Mouse (Mus musculus) heart, postnatal 14 days (tissue): Measurements from ENCODE around the gene Mcl1. TPM values are rescaled to one million over a fixed set of nuclear protein-coding genes. Genes with fewer than 3 reads are reported as not detected.
"Not testable (repeated sequence)": the region's sequence is repeated elsewhere in the genome, so short reads cannot be mapped to it uniquely, and the experiment has no call there.

Experiments used
- DNase-seq, 2 experiments: peaks; one replicate each; pipeline ENCODE4 v3.0.0; 2021 to 2022
- intact Hi-C: fragments of 180-260 bp; cut with DNase I; formaldehyde crosslinking; loops from one replicate; pipeline ENCODE4 v1.15.1; 2025
- long read RNA-seq, 2 experiments: library from polyadenylated mRNA; stranded (forward); transcript quantifications; one replicate each; pipeline ENCODE4 v2.0.0; 2021
- total RNA-seq, 2 experiments: library from RNA; stranded (reverse); gene quantifications; 2 replicates each; pipeline ENCODE4 v1.2.3; 2021

Mcl1 gene
- 100 to 1,000 TPM; 161 to 165 TPM for total RNA-seq
- long read RNA-seq, experiment 1, transcript Mcl1-201 (3 exons, 3,418 nt) = major isoform, 82 of 99 reads
- long read RNA-seq, experiment 1, partial matches to known transcripts = 6 of 99 reads
- long read RNA-seq, experiment 1, other reads (novel, unspliced or antisense) = 11 of 99 reads
- long read RNA-seq, experiment 2, transcript Mcl1-201 (3 exons, 3,418 nt) = major isoform, 66 of 81 reads
- long read RNA-seq, experiment 2, partial matches to known transcripts = 12 of 81 reads
- long read RNA-seq, experiment 2, other reads (novel, unspliced or antisense) = 3 of 81 reads

DNA sequence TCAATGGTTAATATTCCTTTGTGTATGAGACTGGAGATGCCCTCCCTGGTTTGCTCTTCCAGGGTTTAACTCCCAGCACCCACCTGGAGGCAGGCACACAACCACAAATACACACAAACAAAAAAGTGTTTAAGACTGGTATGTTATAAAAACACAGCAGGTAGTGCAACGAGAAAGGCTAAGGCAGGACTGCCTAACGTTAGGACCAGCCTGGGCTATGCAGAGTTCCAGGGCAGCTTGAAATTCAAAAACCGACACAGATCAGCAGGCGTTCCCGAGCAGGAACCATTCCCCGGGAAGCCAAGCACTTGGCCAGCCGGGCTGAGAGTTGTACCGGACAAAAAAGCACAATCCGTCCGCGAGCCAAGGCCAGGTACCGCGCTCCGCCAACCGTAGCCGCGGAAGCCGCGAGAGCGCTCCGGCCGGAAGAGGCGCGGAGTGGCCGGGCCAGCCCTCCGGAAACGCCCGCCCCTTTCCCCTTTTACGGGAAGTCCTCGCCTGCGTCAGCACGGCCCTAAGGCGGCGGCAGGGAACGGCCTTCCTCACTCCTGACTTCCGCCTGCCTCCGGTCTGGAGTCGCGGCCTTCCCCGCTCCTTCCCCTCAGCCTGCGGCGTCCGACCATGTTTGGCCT lies at the start of gene Mcl1:
TSS of gene Mcl1 (plus strand) at position 553 of the 632 bp plus-strand sequence.
- peak; percentile 97 for DNase-seq

DNA sequence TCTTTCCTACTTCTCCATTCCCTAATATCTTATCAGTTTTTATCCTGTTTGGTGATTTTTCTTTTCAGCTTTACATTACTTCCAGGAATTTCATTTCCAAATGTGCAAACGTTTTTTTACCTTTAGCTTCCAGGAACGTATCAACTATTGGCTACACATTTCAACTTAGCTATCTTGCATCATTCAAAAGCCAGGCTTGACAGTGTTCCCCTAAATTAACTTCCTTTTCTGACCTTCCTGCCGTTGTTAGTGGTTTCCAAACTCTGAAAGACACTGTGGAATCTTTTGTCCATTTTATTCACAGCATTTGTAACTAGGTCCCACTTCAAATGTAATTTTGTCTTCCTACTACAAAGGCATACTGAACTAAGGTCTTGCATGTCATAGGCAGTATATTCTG lies 49.4 kb upstream of the Mcl1 start:
- DNase-seq = no peak
- intact Hi-C loops = no loop called here

More for the DNA sequence above, at the start of gene Mcl1:
- intact Hi-C loops = no loop called here

DNA sequence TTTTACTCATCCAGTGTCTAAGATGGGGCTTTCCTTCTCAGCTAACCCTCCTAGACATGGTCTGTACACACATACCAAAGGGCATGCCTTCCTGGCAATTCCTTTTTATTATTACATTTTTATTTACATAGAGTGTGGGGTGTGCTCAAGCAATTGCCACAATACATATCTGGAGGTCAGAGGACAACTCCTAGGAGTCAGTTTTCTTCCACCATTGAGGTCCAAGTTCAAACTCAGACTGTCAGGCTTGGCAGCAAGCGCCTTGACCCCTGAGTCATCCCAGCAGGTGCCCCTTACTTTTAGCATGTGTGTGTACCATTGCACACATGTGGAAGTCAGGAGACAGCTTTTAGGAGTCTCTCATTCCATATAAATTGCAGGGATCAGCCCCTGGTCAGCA lies 44.6 kb upstream of the Mcl1 start:
- DNase-seq = no peak
- intact Hi-C loops = no loop called here

DNA sequence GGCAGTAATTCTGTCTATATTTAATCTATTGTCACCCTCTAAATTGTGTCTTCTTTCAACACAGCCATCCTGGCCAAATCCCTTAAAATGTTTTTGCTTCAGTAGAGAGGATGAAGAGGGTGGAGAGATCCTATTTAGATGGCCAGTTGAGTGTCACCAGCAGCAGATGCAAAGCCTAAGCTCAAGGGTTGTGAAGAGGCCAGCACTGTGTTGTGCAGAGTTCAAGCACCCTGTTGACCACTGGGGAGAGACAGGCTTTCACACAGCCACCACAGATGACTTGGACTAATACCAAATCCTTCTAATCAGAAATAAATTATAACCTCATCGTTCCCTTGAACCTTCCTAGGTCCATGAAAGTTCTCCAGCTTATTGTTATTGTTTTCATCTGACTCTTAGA lies 40.1 kb upstream of the Mcl1 start:
- intact Hi-C loops = no loop called here
- DNase-seq = no peak

DNA sequence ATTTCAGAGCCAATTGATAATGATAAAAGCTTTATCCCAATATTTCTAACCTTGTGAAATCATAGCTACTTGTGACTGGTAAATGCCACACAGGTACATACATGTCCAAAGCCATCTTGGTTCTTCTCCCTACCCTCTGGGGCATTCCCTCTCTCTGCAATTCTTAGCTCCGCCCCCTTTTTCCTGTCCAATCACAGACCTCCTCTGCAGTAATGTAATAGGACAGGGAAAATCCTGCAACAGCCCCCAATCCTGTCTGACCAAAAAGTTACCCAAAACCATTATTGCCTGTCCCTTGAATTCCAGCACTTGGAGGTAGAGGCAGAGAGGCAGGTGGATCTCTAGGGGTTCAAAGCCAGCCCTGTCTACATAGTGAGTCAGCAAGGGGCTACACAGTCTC lies 37.3 kb upstream of the Mcl1 start:
- intact Hi-C loops = loop anchor here (5.0 kb wide), 1 partner anchor 104 kb away; no protein-coding TSS in a partner anchor
- DNase-seq = no peak

DNA sequence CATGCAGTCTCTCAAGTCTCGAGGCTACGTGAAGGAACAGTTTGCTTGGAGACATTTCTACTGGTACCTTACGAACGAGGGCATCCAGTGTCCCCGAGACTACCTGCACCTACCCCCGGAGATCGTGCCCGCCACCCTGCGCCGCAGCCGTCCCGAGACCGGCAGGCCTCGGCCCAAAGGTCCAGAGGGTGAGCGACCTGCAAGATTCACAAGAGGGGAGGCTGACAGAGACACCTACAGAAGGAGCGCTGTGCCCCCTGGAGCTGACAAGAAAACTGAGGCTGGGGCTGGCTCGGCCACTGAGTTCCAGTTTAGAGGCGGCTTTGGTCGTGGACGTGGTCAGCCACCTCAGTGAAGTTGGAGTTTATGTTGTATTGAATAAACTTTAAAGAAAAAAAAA lies 36.2 kb upstream of the Mcl1 start:
- DNase-seq = not testable (repeated sequence)
- intact Hi-C loops = loop anchor here (5.0 kb wide), 1 partner anchor 105 kb away; no protein-coding TSS in a partner anchor

DNA sequence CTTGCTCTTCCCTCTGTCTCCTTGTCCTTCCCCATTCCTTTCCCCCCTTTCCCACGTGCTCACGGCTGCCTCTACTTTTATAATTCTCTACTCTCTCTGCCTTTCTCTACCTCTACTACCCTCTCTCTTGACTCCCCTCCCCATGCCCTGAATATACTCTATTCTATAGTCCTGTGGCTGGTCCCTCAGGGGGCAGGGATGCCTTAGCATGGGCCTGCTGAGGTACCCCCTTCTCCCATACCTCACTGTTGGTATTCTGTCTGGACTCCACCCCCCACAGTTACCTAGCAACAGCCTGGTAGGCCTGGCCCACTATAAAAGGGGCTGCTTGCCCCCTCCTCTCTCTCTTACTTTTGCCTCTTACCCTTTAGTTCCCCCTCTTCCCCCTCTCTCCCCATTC lies 35.0 kb upstream of the Mcl1 start:
- DNase-seq = no peak
- intact Hi-C loops = loop anchor here (5.0 kb wide), 1 partner anchor 106 kb away; no protein-coding TSS in a partner anchor

DNA sequence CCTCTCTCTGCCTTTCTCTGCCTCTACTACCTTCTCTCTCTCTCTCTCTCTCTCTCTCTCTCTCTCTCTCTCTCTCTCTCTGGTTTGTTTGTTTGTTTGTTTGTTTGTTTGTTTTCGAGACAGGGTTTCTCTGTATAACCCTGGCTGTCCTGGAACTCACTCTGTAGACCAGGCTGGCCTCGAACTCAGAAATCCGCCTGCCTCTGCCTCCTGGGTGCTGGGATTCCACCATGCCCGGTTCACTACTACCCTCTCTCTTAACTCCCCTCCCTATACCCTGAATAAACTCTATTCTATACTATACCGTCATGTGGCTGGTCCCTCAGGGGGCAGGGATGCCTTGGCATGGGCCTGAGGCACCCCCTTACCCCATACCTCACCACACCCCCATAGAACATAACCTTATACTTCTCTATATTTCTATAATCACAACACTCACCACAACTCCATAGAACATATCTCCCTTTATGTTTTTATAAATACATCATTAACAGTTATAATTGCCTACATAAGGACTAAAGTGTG lies 34.5 kb upstream of the Mcl1 start:
- DNase-seq = not testable (repeated sequence)
- intact Hi-C loops = loop anchor here (5.0 kb wide), 1 partner anchor 107 kb away; no protein-coding TSS in a partner anchor

DNA sequence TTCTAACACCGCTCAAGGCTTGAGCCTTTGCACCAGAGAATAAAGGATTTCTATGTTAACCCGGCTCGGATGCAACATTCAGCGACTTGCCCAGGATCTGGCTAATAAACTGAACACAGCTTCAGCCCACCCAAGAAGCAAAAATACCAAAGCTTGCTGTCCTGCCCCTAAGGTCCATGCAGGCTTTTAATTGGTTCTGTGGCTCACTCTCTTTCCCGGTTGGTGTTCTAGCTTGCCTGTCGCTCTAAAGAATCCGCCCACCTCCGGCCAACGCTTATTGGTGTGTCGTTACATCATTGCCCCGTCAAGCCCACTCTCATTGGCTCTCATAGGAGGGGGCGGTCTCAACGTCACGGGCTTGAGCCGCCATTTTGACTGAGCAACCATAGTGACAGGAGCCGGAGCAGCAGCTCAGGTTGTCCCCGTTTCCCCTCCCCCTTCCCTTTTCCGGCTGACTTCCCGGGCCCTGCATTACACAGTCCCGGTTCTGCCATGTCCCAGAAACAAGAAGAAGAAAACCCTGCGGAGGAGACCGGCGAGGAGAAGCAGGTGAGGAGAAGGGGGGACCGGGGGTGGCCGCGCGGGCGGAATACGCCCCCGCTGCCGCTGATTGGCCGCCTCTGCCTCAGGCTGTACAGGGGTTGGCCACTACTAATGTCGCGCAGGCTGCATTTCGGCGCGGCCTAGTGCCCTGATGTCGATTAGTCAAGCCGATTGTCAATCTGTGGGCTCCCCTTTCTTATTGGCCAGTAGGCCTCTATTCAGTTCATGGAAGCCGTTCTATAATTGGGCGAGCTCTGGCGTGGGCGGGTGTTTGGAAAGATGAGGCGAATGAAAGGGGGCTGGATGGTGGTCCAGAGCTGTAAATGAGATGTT lies 33.7 kb upstream of the Mcl1 start, which contains the start of gene Ensa:
TSS of gene Ensa (plus strand) at position 366 of the 876 bp plus-strand sequence.
- peak; percentile 95 for DNase-seq
- intact Hi-C loops = loop anchor here (5.0 kb wide), 1 partner anchor 108 kb away; no protein-coding TSS in a partner anchor

DNA sequence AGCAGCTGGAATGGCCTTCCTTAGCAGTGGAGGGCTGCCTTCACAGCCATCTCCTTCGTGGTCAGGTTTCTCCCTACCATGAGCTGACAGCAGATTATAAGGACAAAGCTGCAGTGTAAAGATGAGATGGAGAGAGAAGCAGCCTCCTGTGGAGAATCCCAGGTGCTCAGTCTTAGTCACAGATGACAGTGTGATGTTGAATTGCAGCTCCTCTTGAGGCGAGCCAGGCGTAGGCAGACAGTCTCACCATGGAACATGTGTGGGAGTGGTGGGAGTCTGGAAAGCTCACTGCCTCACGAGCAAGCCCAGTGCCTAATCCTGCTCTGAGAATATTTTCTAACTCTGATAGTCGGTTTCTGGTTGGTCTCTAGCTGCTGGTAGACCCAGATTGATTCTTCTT lies 30.8 kb upstream of the Mcl1 start:
- intact Hi-C loops = no loop called here
- DNase-seq = no peak

DNA sequence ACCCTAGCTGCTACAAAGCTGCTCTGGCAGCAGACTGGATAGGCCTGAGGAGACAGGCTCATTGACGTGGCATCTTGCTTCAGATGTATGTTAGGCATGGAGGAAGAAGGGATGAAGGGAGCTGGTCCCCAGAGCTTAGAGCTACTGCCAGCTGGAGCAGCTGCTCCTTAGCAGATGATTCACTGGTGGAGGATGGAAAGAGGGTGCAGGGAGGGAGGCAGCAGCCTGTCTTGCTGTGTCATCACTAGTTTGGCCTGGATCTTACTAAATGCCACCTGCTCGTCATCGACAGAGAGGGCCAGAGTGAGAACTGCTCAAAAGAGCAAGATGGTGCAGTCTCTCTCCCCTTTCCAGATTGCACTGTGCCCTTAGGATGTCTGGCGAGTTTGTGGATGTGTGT lies 28.8 kb upstream of the Mcl1 start:
- DNase-seq = no peak
- intact Hi-C loops = loop anchor here (5.0 kb wide), 2 partner anchors 128 to 188 kb away; partner anchors contain the start of gene Rprd2

DNA sequence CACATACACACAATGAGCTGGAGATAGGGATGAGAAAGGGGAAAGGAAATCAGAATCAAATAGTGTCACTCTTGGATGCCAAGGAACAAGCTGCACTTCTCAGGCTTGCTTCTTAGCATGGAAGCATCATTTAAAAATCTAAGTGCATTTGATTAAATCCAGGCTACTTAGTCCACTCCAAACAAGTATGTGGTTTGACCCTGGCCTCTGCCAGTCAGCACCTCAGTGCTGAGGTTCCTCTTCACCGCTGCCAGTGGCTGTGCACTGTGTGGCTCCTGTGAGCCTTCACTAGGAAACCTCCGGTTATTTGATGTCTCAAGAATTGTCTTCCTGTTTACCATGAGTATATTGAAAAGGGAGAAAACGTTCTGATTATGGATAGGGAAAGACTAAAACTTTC lies 27.7 kb upstream of the Mcl1 start:
- intact Hi-C loops = loop anchor here (5.0 kb wide), 2 partner anchors 126 to 186 kb away; partner anchors contain the start of gene Rprd2
- DNase-seq = no peak

DNA sequence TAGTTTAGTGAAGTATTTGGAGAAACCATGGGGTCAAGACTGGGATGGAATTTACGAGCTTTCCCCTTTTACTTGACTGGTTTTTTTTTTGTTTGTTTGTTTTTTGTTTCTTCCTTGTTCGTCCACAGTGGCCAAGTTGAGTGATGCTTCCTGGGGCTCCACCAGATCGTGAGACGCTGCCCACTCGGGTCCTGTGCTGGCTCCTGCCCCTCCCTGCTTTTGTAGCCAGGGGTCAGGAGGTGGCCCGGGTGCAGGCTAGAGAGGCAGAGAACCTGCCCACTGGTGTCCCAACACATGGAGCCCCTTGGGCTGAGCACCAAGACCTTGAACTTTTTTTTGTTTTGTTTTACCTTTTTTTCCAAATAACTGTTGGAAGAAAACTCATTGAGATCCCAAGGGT lies 27.3 kb upstream of the Mcl1 start:
- intact Hi-C loops = loop anchor here (5.0 kb wide), 2 partner anchors 126 to 186 kb away; partner anchors contain the start of gene Rprd2
- DNase-seq = no peak

DNA sequence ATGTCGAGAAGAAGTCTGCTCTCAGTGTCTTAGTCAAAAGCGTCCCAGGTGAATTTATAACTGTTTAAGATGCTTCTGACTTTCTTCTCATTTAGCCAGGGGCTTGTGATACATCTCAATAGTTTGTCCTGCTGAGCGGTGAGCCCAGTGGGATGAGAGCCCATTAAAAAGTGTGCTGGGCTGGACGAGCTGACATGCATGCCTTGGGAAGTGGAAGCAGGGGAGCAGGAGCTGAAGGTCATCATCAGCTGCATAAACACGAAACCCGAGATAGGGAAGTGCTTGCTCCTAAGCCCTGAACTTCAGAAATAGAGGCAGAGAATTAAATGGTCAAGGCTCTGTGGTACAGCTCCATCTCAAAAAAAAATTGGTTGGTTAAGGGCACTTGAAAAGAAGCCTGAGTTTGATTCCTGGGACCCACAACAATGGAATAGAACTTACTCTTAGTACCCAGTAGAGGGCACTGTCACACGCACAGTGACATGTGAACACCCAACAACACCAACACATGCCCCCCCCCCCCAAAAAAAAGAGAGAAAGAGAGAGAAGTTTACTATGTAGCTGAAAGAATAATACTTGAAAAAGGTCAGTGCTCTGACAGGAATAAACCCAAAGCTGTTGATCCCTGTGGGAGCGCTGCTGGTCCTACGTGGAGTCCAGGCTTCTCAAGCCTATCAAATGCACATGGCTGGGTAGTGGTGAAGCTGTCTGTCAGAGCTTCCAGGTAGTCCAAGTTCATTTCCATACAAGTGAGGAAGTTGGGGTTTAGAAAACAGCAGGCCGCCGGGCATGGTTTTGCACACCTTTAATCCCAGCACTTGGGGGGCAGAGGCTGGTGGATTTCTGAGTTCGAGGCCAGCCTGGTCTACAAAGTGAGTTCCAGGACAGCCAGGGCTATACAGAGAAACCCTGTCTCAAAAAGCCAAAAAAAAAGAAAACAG lies 25.7 kb upstream of the Mcl1 start:
- intact Hi-C loops = loop anchor here (1.0 to 5.0 kb wide), 4 partner anchors 43 to 184 kb away; partner anchors contain the start of gene Rprd2

DNA sequence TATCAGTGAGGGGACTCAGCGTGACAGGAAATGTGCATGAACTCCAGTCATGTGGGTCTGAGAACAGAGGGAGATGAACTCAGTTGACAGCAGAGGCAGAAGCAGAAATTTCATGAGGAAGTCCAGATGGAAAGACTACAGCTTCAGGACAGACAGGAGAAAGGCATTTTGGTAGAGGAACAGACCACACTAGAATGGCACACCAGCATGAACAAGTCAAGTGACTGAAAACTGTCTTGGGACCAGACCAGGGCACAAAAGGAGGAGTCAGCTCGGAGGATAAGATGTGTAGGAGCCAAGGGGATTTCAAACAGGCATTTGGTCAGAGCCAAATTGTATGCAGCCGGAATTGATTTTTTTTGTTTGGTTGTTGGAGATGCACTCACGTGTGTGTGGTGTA lies 23.0 kb upstream of the Mcl1 start:
- intact Hi-C loops = loop anchor here (2.0 kb wide), 1 partner anchor 21 kb away; no protein-coding TSS in a partner anchor
- DNase-seq = no peak

More for the DNA sequence above, 25.7 kb upstream of the Mcl1 start:
- no peak for DNase-seq

DNA sequence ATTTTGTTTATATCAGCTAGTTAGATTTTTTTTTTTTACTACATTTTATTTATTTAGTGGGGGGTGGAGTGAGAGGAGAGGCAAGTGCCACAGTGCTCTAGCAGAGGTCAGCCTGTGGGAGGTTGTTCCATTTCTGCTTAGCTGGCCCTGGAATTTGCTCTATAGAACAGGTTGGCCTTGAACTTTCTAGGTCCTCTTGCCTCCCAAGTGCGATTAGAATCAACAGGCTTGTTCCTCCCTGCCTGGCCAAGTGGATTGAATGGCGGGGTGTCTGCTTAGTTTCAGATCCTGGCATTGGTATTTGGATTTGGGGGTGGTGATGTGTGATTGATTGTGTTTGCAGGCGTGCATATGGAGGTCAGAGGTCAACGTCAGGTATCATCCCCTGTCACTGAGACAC lies 22.5 kb upstream of the Mcl1 start:
- intact Hi-C loops = no loop called here
- DNase-seq = no peak

DNA sequence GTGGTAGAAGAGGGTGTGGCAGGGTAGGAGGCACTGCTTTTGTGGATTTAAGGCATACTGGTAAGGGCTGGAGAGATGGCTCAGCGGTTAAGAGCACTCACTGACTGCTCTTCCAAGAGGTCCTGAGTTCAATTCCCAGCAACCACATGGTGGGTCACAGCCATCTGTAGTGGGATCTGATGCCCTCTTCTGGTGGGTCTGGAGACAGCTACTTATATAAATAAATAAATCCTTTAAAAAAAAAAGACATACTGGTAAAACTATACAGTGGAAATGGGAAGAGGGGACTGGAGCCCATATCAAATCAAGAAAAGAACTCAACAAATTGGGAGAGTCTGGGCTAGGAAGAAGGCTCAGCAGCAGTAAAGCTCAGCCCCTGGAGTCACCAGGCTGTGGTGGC lies 18.9 kb upstream of the Mcl1 start:
- DNase-seq = no peak
- intact Hi-C loops = no loop called here

DNA sequence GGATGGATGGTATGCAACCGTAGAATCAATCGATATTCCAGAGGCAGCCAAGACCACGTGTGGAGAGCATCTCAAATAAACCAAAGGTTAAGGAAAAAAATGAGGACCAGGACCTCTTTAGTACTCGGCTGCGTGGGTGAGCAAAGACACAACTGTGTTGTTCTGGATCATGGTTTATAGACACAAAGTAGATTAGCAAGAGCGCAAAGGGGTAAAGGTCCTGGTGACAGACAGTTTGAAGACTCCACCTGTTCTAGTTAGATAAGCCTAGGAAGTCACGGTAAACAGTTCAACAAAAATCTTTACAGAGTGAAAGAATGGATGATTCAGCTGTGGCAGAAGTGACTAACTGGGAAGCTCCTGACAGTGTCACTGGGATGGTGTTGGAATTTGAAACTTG lies 15.5 kb upstream of the Mcl1 start:
- intact Hi-C loops = no loop called here
- DNase-seq = no peak
